Mouse (Mus musculus): ENCODE data around the gene Sgk1. TPM values are rescaled to one million over a fixed set of nuclear protein-coding genes. Genes with fewer than 3 reads are reported as not detected.

Sgk1 gene
- 3.1 and 5.3 TPM in 2 replicates for total RNA-seq (2017)

DNA sequence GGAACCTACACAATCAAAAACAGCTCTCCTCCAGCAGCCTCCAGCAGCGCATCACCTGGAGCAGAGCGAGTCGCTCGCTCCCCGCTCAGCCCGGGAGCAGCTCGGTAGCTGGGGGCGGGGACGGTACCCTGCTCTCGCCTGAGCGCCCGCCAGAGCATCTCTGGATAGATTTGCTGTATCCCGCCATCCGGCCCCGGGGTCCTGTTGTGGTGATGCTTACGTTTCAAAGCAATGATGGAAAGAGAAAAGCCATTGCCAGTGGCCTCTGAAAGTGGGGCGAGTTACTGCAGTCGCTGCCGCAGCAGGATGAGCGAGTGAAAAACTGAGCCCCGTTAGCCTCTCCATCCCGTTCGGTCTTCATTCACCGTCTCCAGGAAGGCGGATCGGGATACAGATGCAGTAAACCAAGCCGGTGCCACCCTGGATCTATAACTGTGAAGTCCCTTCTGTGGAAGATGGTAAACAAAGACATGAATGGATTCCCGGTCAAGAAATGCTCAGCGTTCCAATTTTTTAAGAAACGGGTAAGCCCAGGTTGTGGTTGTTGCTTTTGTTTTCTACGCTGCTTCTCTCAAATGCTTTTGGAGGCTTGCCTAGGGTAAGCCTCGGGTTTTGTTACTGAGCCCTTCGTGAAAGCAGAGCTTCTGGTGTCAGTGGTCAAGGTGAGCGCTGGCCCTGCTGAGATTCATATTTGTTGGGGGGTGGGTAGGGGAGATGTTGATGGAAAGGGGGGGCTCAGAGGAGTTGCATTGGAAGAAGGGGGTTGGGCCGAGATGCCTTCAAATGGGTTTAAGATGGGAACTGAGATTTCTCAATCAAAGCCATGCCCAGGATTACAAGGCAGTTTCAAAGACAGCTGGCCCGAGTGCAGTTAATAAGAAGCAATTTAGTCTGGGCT lies at the start of gene Sgk1:
TSS of gene Sgk1 (plus strand) at position 1 of the 898 bp plus-strand sequence.
- peak; percentile 36; the same call in 1 of the 2 replicates for ATAC-seq (replicated peaks; ENCODE audit: low read depth, poor library complexity, severe bottlenecking)

DNA sequence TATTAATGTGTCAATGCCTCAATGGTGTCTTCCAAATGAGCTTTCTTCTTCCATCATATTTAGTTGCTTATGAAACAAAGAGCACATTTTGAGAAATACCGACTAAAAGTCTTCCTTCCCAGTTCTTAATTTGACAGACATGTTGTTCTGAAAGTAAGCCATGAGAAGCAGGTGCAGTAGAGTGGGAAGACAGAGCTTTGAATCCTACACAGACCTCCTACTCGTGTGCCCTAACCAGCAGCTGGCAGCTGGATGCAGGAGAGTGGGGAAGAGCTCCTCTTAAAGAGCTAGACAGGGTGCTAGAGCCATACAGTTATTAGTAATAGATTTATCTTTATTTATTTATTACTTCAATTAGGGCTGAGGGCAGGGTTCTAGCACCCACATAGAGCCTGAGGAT lies 49.7 kb upstream of the Sgk1 start:
- no peak for ATAC-seq (replicated peaks; ENCODE audit: low read depth, poor library complexity, severe bottlenecking)

DNA sequence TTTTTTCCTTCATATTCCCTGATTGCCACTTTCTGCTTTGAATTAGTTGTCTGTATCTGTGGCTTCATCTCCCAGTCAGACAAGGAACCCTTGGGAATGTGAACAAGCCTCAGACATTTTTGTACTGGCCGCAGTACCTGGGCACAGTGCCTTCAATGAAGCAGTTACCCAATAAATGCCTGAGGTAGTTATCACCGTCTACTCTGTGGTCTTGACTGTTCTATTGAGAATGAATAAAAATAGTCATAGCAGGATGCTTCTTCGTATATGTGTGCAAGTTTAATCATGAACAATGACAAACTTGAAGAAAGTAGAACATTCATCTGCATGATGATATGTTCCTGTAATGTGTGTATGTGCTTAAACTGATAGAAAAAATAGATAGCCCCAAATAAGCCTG lies 48.2 kb upstream of the Sgk1 start:
- ATAC-seq (replicated peaks; ENCODE audit: low read depth, poor library complexity, severe bottlenecking), result no peak

DNA sequence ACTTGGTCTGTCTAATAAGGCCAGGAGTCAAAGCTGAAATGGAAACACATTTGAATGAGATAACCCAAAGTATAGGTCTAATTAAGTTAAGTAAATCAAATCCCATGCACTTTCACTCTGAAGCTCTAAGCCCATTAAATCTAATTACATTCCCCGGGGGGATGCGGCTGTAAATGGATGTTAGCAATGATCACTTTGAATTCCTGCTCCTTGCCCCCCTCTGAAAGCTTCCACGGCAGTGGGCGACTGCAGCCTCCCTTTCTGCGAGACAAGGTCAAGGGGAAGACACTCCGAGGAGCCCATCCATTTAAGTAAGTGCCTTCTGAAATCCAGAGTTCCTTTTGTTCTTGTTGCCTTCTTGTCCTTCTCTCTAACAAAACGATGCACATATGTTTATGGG lies 46.9 kb upstream of the Sgk1 start:
- ATAC-seq (replicated peaks; ENCODE audit: low read depth, poor library complexity, severe bottlenecking), result no peak

DNA sequence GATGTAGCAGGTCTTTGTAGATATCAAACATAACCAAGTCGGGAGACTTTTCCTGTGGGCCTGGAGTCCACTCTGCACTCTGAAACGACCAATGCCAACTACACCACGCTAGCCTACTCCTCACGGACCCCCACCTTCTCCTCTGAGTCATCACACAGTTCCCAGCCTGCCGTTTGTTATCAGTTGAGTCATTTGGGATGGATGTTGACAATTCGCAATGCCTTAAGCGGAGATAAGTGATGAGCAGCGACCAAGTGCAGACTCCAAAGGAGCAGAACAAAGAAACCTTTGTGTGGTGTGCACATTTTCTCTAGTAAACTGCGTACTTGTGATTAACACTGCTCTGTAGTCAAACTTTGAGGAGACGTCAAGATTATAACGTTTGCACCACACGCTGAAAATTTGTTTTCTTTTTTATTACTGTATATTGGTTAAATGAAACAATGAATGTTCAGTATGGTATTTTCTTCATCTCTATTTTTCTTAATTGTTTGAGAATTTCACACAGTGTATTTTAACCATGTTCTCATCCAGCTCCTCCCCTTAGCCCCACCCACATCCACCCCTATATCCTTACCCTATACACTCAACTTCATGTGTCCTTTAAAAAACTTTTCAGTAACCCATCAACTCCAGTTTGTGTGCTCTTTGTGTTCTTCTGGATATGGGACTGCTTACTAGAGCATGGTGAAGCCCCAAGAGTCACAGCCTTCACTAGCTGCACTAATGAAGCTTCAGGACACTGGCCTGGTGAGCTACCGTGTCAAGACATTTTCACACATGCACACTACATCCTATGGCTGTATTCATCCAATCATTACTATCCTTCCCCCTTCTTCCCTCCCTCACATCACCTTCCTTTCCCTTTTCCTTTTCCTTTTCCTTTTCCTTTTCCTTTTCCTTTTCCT lies 42.5 kb upstream of the Sgk1 start:
- ATAC-seq (replicated peaks; ENCODE audit: low read depth, poor library complexity, severe bottlenecking), result peak; percentile 42; the same call in 1 of the 2 replicates

DNA sequence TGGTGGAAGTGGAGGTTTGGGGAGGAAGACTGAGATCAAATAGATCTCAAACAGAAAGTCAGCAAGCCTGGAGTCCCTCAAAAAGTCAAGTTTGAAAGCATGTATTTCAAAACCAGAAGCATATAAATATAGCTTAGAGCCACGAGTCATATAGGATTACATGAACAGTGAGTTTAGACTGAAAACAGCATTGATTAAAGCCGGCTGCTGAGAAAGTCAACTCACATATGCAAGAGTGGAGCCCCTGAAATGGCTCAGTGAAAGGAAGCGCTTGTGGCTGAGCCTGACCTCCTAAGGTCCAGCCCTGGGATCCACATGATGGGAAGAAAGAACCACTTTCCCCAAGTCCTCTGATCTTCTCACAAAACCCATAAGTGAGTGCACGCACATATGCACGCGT lies 38.7 kb upstream of the Sgk1 start:
- ATAC-seq (replicated peaks; ENCODE audit: low read depth, poor library complexity, severe bottlenecking), result no peak

DNA sequence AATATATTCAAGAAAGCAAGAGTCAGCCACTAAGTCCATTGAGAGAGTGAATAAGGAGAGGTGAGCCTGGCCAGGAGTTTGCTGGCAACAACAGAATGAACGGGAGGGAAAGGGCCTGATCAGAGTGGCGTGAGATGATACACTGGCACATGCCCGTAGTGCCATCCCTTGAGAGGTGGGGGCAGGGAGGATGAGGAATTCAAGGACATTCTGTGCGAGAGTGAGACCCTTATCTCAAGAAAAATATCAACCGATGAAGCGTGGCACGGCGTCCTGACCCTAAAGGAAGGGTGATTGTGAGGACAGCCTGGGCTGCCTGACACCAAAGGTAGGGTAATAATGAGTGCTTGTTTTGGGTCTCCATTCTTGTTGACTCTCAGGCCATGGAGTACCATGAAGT lies 38.1 kb upstream of the Sgk1 start:
- ATAC-seq (replicated peaks; ENCODE audit: low read depth, poor library complexity, severe bottlenecking), result no peak

DNA sequence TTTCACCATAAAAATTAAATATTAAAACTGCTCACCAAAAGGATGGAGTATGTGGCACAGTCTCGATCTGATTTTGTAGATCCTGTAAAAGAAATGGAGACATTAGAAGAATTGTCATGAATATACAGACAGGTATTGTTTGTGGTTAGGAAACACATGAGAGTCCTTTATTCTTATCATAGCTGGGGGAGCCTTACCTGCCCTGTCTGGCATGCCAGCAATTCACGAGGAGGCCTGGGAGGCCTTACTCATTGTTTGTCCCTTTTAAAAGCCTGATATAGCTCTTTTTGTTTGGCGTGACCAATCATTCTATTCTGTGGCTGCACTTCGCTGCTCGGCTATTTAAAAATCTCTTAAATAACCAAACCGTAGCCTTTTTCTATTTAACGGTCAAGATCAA lies 37.6 kb upstream of the Sgk1 start:
- no peak for ATAC-seq (replicated peaks; ENCODE audit: low read depth, poor library complexity, severe bottlenecking)

DNA sequence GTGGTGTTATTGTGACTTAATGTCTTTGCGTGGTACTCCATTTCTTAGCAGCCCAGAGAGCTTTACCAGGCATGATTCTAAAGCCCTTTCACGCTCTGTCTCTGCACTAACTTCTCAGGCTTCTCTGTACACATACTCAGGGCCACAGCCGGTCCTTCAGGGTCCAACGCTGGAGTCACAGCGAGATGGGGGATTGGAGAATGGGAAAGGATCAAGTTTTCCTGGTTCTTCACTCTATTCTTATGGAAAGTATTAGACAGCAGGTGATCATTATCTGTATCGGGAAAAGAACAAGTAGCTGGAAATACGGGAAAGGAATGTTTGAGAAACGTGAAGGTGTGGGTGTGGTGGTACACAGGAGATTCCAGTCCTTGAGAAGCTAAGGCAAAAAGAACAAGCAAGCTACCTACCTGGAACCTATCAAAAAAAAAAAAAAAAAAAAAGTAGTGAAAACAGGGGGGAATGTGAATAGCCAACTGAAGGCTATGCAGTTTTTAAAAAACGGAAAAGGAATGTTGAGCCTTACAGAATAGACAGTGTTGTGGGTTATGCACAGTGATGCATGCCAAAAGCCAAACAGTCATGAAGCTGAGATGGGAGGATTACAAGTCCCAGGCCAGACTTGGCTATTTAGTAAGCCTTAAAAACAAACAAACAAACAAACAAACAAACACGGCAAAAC lies 36.2 kb upstream of the Sgk1 start:
- ATAC-seq (replicated peaks; ENCODE audit: low read depth, poor library complexity, severe bottlenecking), result no peak

DNA sequence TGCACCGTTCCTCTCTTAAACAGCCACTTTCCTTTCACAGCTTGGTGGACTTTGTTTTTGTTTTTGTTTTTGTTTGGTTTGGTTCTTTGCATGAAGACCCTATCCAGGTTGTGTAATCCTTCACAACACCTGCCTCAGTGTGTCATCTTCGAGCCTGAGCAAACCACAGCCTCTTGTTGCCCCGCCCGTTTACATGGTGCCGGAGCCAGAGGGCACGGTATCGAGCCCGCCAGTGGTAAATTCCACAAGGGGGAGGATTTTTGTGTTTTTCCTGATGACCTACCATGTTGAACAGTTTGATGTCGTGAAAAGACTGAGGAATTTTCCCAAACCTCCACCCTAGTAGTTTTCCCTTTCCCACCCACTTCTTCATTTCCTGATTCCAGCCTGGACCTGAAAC lies 35.6 kb upstream of the Sgk1 start:
- no peak for ATAC-seq (replicated peaks; ENCODE audit: low read depth, poor library complexity, severe bottlenecking)

DNA sequence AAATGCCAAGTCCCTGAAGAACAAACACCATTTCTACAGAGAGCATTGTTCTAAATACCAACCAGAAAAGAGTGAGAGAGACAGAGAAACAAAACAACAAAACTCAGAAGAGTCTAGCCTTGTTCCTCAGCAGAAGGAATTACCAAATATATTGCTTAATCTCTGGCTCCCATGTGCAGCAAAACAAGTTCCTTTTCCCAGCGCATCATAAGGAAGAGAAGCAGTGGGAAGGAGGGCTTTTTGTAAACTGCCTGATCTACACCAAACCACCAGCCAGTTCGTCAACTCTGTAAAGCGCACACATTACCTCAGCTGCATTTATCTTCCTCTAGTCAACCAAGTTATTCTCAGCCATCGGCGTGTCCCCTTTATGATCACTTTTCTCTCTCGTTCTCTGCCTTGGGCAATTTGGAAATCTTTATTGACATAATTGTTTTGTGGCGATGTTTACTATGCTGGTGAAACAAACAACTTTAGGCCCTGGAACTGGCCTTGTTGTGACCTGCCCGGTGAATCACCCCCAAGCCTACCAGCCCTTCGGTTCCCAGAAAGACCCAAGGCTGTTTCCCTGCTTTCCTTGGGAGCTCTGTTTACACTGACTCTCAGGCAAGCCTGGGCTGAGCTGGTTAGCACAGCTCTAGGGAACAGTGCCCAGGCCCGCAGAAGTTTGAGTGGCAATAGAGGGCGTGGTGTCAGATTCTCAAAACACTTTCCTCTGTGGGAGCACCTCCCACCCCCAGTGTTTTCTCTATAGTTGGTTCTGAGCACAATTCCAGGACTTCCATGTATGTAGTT lies 34.8 kb upstream of the Sgk1 start:
- ATAC-seq (replicated peaks; ENCODE audit: low read depth, poor library complexity, severe bottlenecking), result no peak

DNA sequence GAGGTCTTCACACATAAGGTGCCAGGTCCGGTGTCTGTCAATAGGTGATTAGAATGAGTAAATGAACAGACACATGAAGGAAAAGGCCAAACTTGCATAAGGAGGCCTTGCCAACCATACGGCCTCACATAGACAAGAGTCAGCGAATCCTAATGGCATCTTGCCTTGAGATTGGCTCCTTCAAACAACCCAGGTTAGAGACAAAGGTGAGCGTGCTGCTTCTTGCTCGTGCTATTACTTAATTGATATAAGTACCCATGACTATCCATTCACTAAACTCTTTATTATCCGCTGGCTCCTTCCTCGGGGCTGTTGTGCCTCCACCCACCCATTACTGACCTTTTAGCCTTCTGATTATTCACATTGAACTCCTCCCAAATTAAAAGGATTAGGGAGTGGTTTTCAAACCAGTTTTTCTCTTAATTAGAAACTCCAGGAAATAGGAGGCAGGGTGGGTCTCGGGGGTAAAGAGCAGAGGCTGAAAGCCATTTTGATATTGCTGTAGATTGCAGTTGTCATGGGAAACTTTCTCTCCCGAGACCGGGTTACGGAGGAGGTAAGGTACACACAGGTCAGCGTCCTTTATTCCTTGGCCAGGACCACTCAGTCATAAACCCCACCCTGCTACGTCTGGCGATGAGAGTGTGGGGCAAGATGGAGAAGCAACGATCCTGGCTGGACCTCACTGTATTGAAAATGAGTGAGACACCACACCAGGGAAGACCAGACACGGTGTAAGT lies 33.9 kb upstream of the Sgk1 start:
- no peak for ATAC-seq (replicated peaks; ENCODE audit: low read depth, poor library complexity, severe bottlenecking)

DNA sequence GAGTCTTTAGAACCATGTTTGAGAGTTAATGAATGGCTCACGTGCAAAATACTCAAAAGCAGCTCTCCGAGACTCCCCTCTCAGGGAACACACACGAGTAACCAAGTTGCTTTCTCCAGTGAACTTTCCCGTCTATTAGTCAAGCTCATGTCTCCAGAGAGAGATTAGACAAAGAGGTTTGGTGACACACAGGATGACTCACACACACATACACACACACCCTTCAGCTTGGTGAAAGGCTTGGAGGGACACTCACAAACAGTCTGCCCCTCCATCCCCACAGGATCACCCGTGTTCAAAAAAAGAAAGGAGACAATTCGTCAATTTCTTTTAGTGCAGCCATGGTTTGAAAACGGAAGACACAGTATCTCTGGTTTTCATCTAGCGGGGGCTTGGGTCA lies 32.7 kb upstream of the Sgk1 start:
- no peak for ATAC-seq (replicated peaks; ENCODE audit: low read depth, poor library complexity, severe bottlenecking)

DNA sequence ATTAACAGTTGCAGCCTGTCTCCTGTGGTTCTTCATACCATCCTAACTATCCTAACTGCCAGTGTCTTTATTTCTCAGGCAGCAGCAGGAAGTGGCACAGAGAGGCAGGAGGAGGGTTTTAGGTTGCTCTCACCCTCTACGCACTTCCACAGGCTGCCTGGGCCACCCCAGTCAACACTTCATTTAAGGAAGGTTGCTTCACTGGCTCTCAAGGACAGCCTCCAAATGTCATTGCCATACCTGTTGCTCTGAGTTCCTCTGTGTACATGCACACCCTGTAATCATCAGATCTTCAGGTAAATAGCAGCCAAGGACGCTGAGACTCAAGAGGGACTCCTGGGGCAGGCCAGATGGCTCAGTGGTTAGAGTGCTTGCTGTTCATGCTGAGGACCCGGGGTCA lies 31.7 kb upstream of the Sgk1 start:
- no peak for ATAC-seq (replicated peaks; ENCODE audit: low read depth, poor library complexity, severe bottlenecking)

DNA sequence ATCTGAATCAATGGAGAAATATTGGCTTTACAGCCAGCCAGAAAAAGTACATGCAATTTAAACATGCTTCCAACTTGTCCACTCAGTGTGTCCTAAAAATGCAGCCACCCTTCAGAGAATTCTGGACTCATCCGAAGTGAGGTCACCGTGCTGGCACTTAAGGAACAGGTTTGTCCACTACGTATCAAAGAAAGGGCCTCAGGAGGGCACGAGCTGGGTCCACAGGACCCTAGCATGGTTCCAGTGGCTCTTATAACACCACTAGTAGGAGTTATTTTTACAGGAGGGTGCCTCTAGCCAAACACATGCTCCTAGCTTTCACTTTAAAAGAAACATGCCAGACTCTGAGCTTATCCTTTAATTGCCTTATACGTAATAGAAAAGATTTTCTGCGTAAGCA lies 28.9 kb upstream of the Sgk1 start:
- no peak for ATAC-seq (replicated peaks; ENCODE audit: low read depth, poor library complexity, severe bottlenecking)

DNA sequence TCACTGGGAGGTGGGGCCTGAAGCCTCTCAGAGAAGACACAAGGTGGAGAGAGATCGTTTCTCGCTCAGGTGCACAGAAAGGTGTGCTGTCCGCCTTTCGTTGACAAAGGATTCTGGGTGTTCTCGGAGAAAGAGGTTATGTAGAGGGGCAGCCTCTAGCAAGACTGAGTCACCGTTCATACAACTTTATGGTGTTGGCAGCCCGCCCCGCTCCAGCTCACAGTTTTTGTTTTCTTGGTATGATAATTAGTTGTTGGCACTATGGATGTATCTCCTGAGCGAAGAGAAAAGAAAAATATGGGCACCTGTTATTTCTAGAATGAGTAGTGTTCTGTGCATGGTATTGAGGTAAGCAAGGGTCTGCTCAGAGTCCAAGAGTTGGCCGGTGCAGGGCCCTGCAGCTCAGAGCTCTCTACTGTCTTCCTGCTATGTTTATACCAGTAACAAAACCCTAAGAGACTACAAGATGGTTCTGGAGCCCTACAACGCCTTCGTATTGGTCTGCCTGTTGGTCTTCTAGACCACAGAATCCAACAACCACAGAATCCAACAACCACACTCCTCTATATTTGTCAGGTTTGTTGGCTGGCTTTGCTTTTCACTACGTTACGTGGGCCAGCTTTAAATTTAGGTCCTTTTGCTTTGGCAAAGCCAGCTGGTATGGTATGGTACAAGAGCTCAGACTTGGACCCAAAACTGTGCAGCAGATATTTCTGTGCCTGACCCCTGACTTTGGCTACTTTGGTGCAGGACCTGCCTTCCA lies 28.2 kb upstream of the Sgk1 start:
- ATAC-seq (replicated peaks; ENCODE audit: low read depth, poor library complexity, severe bottlenecking), result no peak

DNA sequence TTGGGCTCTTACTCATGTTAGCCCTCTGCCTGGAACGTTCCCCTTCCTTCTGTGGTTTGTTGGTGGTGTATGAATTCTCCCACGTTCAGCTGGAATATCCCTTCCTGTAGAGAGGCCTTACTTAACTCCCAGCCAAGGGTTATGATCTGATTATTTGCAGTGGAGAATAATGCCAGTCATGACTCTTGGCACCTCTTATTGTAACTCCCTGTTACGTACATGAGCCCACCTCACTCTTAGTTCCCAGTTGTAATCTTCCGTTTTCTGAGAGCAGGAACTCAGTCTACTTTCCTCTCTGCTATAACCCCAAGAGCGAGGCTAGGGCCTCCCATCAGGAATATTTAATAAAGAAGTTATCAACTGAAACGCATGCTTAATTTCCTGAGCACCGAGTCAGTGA lies 26.6 kb upstream of the Sgk1 start:
- peak; percentile 68 for ATAC-seq (replicated peaks; ENCODE audit: low read depth, poor library complexity, severe bottlenecking)

DNA sequence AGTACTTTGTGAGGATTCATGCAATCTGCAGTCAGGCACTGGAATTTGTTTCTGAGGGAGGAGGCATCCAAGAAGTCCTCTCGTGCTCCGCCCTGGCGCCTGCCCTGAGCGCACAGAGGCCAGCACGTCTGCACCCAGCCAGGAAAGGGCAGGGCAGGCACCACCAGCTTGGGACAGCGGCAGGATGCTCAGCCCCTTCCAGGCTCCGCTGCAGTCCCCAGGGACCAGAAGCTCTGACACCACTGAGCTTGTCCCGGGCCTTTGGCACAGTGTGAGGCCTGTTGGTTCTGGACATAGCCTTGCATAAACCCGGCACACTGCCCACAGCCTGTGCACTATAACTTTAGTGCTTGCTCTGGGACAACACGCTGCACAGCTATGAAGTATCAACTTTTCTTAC lies 24.3 kb upstream of the Sgk1 start:
- ATAC-seq (replicated peaks; ENCODE audit: low read depth, poor library complexity, severe bottlenecking), result no peak
